Mouse (Mus musculus): Measurements from ENCODE around the gene Socs5. TPM values are rescaled to one million over a fixed set of nuclear protein-coding genes. Genes with fewer than 3 reads are reported as not detected.

Socs5 gene
- polyA plus RNA-seq, 1 experiment from 2014 or later = 2.2 TPM

GRCm38 (mm10) chr17:87170364-87170763 is 62.9 kb downstream of the Socs5 start:
- Histone ChIP-seq H3K27me3 (no peaks in the 10 kb centered on the region), H3K9ac (no peak overlapping the region), H3K4me1 (replicated peaks) (no peaks in the 10 kb centered on the region), H3K36me3 (no peaks in the 10 kb centered on the region), H3K27ac (no peak overlapping the region), H3K4me3 (replicated peaks) (no peak overlapping the region), H3K9me3 (replicated peaks) (no peaks in the 10 kb centered on the region), H3K4me2 (no peak overlapping the region)
- DNase-seq (no peak), ATAC-seq (ENCODE audit: low read depth) (no peak)
- WGBS (ENCODE audit: insufficient replicate concordance) = 32% methylated on average over 5 of the region's 5 CpGs

GRCm38 (mm10) chr17:87172031-87172430 is 64.6 kb downstream of the Socs5 start:
- Histone ChIP-seq H3K36me3 (no peaks in the 10 kb centered on the region), H3K4me2 (no peak overlapping the region), H3K27ac (no peak overlapping the region), H3K4me3 (replicated peaks) (no peak overlapping the region), H3K27me3 (no peaks in the 10 kb centered on the region), H3K9ac (no peak overlapping the region), H3K4me1 (replicated peaks) (peaks cover 4% of the 10 kb centered on the region; the same call in 1 of the 2 replicates), H3K9me3 (replicated peaks) (no peaks in the 10 kb centered on the region)
- DNase-seq (no peak), ATAC-seq (ENCODE audit: low read depth) (no peak)
- 68% methylated on average over 3 of the region's 3 CpGs for WGBS (ENCODE audit: insufficient replicate concordance)

- no peak overlapping the region for H3K27ac ChIP-seq
- H3K4me2 ChIP-seq = no peak overlapping the region
- H3K9ac ChIP-seq = no peak overlapping the region
- no peak overlapping the region for H3K4me3 ChIP-seq (replicated peaks)
- no peaks in the 10 kb centered on the region for H3K27me3 ChIP-seq
- no peaks in the 10 kb centered on the region for H3K36me3 ChIP-seq
- H3K4me1 ChIP-seq (replicated peaks) = peaks cover 4% of the 10 kb centered on the region; the same call in 1 of the 2 replicates
- no peak for DNase-seq
- H3K9me3 ChIP-seq (replicated peaks) = no peaks in the 10 kb centered on the region
- WGBS (ENCODE audit: insufficient replicate concordance) = 56% methylated on average over 2 of the region's 2 CpGs
- no peak for ATAC-seq (ENCODE audit: low read depth)
Observed at GRCm38 (mm10) chr17:87173966-87174365, 66.5 kb downstream of the Socs5 start.

GRCm38 (mm10) chr17:87174651-87175331 is 67.3 kb downstream of the Socs5 start:
- no peaks in the 10 kb centered on the region for H3K9me3 ChIP-seq (replicated peaks)
- ATAC-seq (ENCODE audit: low read depth) = no peak
- H3K27me3 ChIP-seq = no peaks in the 10 kb centered on the region
- no peaks in the 10 kb centered on the region for H3K36me3 ChIP-seq
- H3K9ac ChIP-seq = no peak overlapping the region
- DNase-seq = no peak
- peaks cover 4% of the 10 kb centered on the region; the same call in 1 of the 2 replicates for H3K4me1 ChIP-seq (replicated peaks)
- H3K27ac ChIP-seq = no peak overlapping the region
- 68% methylated on average over 9 of the region's 9 CpGs for WGBS (ENCODE audit: insufficient replicate concordance)
- no peak overlapping the region for H3K4me3 ChIP-seq (replicated peaks)
- H3K4me2 ChIP-seq = no peak overlapping the region

GRCm38 (mm10) chr17:87176066-87177012 is 68.9 kb downstream of the Socs5 start:
- 57% methylated on average over 17 of the region's 17 CpGs for WGBS (ENCODE audit: insufficient replicate concordance)

DNA sequence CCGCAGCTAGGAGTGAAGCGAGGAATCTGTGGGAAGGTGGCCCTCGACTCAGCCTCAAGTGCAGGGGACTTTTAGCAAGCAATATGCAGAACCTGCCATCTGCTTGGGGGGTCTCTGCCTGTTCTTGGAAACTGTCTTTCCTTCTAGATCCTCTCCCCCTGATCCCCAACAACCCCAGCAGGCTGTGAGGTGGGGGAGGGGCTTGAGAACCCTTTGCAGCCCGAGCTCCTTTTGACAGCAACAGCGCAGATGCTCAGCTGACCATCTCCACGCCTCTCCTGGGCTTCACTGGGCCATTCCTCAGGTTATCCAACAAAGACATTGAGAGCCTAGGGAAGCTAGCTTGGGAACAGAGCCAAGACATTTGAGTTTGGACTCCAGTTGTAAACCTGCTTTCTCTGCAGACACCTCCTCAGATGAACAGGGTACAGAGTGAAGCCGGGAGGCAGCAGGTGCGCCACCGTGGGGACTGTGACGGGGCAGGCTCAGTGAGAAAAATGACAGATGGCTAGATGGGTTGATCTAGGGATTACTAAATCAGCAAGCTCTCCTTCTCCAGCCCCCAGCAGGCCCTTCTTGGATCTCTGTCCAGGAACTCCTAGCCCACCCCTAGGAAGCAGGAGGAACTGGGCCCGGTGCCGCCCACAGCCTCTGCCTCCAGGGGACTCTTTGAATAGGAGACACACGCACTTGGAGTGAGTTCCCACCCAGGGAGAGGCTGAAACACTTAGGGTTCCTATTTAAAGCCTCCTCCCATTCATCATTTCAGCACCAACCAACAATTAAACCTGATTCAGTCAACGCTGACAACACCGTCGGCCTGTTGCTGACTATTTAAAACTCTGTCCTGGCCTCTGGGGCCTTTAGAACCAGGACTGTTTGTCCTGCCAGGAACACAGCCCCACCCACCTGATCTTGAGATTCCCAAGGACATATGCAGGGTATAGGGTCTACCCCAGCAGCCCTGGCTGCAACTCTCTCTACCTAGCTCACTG is 71.4 kb downstream of the Socs5 start:
- no peak for DNase-seq
- H3K4me3 ChIP-seq (replicated peaks) = no peak overlapping the region
- no peak overlapping the region for H3K4me2 ChIP-seq
- 60% methylated on average over 16 of the region's 16 CpGs for WGBS (ENCODE audit: insufficient replicate concordance)
- H3K36me3 ChIP-seq = no peaks in the 10 kb centered on the region
- peaks cover 14% of the 10 kb centered on the region for H3K4me1 ChIP-seq (replicated peaks)
- no peaks in the 10 kb centered on the region for H3K9me3 ChIP-seq (replicated peaks)
- no peaks in the 10 kb centered on the region for H3K27me3 ChIP-seq
- ATAC-seq (ENCODE audit: low read depth) = no peak
- no peak overlapping the region for H3K27ac ChIP-seq
- no peak overlapping the region for H3K9ac ChIP-seq

More at GRCm38 (mm10) chr17:87176066-87177012, 68.9 kb downstream of the Socs5 start:
- Histone ChIP-seq H3K9me3 (replicated peaks) (no peaks in the 10 kb centered on the region), H3K4me3 (replicated peaks) (no peak overlapping the region), H3K4me1 (replicated peaks) (peaks cover 6% of the 10 kb centered on the region; the same call in 1 of the 2 replicates), H3K4me2 (no peak overlapping the region), H3K27me3 (no peaks in the 10 kb centered on the region), H3K27ac (no peak overlapping the region; the same call in 1 of the 2 replicates), H3K9ac (no peak overlapping the region), H3K36me3 (no peaks in the 10 kb centered on the region)
- ATAC-seq (ENCODE audit: low read depth) (no peak), DNase-seq (no peak)

- no peaks in the 10 kb centered on the region for H3K27me3 ChIP-seq
- H3K9ac ChIP-seq = no peak overlapping the region
- 30% methylated on average over 9 of the region's 9 CpGs for WGBS (ENCODE audit: insufficient replicate concordance)
- H3K4me1 ChIP-seq (replicated peaks) = peaks cover 14% of the 10 kb centered on the region
- no peaks in the 10 kb centered on the region for H3K36me3 ChIP-seq
- no peak overlapping the region for H3K4me3 ChIP-seq (replicated peaks)
- DNase-seq (no peak), ATAC-seq (ENCODE audit: low read depth) (no peak)
- no peak overlapping the region for H3K27ac ChIP-seq
- H3K4me2 ChIP-seq = no peak overlapping the region
- no peaks in the 10 kb centered on the region for H3K9me3 ChIP-seq (replicated peaks)
Observed at GRCm38 (mm10) chr17:87179939-87180550, 72.6 kb downstream of the Socs5 start.

- H3K9ac ChIP-seq = no peak overlapping the region
- H3K4me2 ChIP-seq = no peak overlapping the region
- H3K27me3 ChIP-seq = no peaks in the 10 kb centered on the region
- no peak for DNase-seq
- no peaks in the 10 kb centered on the region for H3K9me3 ChIP-seq (replicated peaks)
- no peaks in the 10 kb centered on the region for H3K36me3 ChIP-seq
- ATAC-seq (ENCODE audit: low read depth) = no peak
- peaks cover 9% of the 10 kb centered on the region; the same call in 1 of the 2 replicates for H3K4me1 ChIP-seq (replicated peaks)
- WGBS (ENCODE audit: insufficient replicate concordance) = 13% methylated on average over 8 of the region's 8 CpGs
- no peak overlapping the region for H3K27ac ChIP-seq
- no peak overlapping the region for H3K4me3 ChIP-seq (replicated peaks)
Observed at GRCm38 (mm10) chr17:87181683-87182346, 74.3 kb downstream of the Socs5 start.

GRCm38 (mm10) chr17:87185461-87186066 is 78.1 kb downstream of the Socs5 start:
- Histone ChIP-seq H3K27me3 (no peaks in the 10 kb centered on the region), H3K4me3 (replicated peaks) (no peak overlapping the region), H3K9ac (no peak overlapping the region), H3K9me3 (replicated peaks) (no peaks in the 10 kb centered on the region), H3K36me3 (no peaks in the 10 kb centered on the region), H3K4me2 (no peak overlapping the region), H3K27ac (no peak overlapping the region), H3K4me1 (replicated peaks) (peaks cover 9% of the 10 kb centered on the region; the same call in 1 of the 2 replicates)
- no peak for DNase-seq
- ATAC-seq (ENCODE audit: low read depth) = no peak
- WGBS (ENCODE audit: insufficient replicate concordance) = 25% methylated on average over 11 of the region's 11 CpGs

GRCm38 (mm10) chr17:87187005-87187404 is 79.5 kb downstream of the Socs5 start:
- no peaks in the 10 kb centered on the region for H3K9me3 ChIP-seq (replicated peaks)
- 61% methylated on average over 17 of the region's 17 CpGs for WGBS (ENCODE audit: insufficient replicate concordance)
- peaks cover 2% of the 10 kb centered on the region; the same call in 1 of the 2 replicates for H3K4me1 ChIP-seq (replicated peaks)
- no peak overlapping the region for H3K4me2 ChIP-seq
- no peak overlapping the region for H3K9ac ChIP-seq
- no peak overlapping the region for H3K27ac ChIP-seq
- no peaks in the 10 kb centered on the region for H3K27me3 ChIP-seq
- no peaks in the 10 kb centered on the region for H3K36me3 ChIP-seq
- ATAC-seq (ENCODE audit: low read depth) (no peak), DNase-seq (no peak)
- H3K4me3 ChIP-seq (replicated peaks) = no peak overlapping the region

Measured in liver, embryonic 13.5 days (tissue).